Mouse (Mus musculus) forebrain, embryonic 14.5 days (tissue): ENCODE measurements around the gene Borcs5. TPM values are rescaled to one million over a fixed set of nuclear protein-coding genes. Genes with fewer than 3 reads are reported as not detected.

Experiments used
- ATAC-seq: fragments of 200-750 bp; cut with Nextera tagmentation; 2 replicates; pipeline ENCODE4 v1.8.0; 2017; ENCODE audit warnings: mild to moderate bottlenecking, moderate library complexity
- DNase-seq: peaks from one replicate; pipeline ENCODE4 v3.0.0-alpha.2; 2015; ENCODE audit warnings: low spot score
- H3K27ac ChIP-seq: fragments of 300-500 bp; sonication (generic); 2 replicates; pipeline ENCODE4 v1.5.1; 2014; ENCODE audit warnings: low read depth, mild to moderate bottlenecking, control low read depth, low read length, moderate library complexity
- H3K27me3 ChIP-seq: fragments of 300-500 bp; sonication (generic); replicated peaks from 2 replicates; pipeline ENCODE4 v1.6.1; 2014; ENCODE audit warnings: low read length, control low read depth, mixed read lengths; ENCODE audit not compliant: control insufficient read depth, insufficient read depth
- H3K36me3 ChIP-seq: fragments of 300-500 bp; sonication (generic); 2 replicates; pipeline ENCODE4 v1.6.1; 2014; ENCODE audit warnings: low read length, control low read depth; ENCODE audit not compliant: control insufficient read depth, insufficient read depth
- H3K4me1 ChIP-seq: fragments of 300-500 bp; sonication (generic); 2 replicates; pipeline ENCODE4 v1.6.1; 2014; ENCODE audit warnings: antibody characterized with exemption, low read length, control low read depth; ENCODE audit not compliant: control insufficient read depth, insufficient read depth
- H3K4me2 ChIP-seq: fragments of 300-500 bp; sonication (generic); 2 replicates; pipeline ENCODE4 v1.6.1; 2014; ENCODE audit warnings: mild to moderate bottlenecking, control low read depth, low read length
- H3K4me3 ChIP-seq: fragments of 300-500 bp; sonication (generic); 2 replicates; pipeline ENCODE4 v1.5.1; 2014; ENCODE audit warnings: low read depth, low read length, control low read depth
- H3K9ac ChIP-seq: fragments of 300-500 bp; sonication (generic); 2 replicates; pipeline ENCODE4 v1.6.1; 2014; ENCODE audit warnings: mild to moderate bottlenecking, low read length, control low read depth, moderate library complexity
- H3K9me3 ChIP-seq: fragments of 300-500 bp; sonication (generic); replicated peaks from 2 replicates; pipeline ENCODE4 v1.6.1; 2016; ENCODE audit warnings: low read length, control low read depth, mixed read lengths; ENCODE audit not compliant: control insufficient read depth
- WGBS: fragments of 180-500 bp; shearing (Covaris S2); extraction: QIAGEN DNeasy Blood & Tissue Kit; methylation state at CpG from one replicate; pipeline ENCODE4 v1.1.7; 2014; 5-methylcytosine and 5-hydroxymethylcytosine counted together
- polyA plus RNA-seq: library from polyadenylated mRNA; unstranded; fragments of >200 nt; fragmentation: Nextera tagmentation; extraction: Ambion mirVana; gene quantifications from 2 replicates; pipeline ENCODE4 v1.2.1, GENCODE M21; 2014

Borcs5 gene
- polyA plus RNA-seq, 1 experiment from 2014 or later, result 45.8 TPM

DNA sequence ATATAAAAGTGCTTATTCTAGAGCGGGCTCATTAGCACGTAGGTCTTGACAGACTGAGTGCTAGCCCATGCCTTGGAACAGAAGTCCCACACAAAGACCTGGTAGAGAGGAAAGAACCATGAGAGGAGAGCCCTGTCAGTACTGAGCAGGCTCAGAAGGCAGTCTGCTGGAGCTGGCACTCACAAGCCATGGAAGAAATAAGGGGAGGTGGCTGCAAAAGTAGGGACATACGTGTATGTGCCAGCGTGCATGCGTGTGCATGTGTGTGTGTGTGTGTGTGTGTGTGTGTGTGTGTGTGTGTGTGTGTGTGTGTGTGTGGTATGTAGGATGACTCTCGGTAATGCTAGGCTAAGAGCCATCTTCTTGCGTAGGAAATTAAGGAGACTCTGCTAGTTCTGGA lies 84.0 kb downstream of the Borcs5 start:
- ATAC-seq (no peak), DNase-seq (no peak)
- no peaks in the 10 kb centered on the region for H3K4me1 ChIP-seq
- no peaks in the 10 kb centered on the region for H3K9me3 ChIP-seq
- peaks cover 28% of the 10 kb centered on the region for H3K36me3 ChIP-seq
- 93% methylated on average over 7 of the region's 7 CpGs for WGBS
- no peak overlapping the region for H3K9ac ChIP-seq
- H3K4me2 ChIP-seq, result no peak overlapping the region
- H3K4me3 ChIP-seq, result no peak overlapping the region
- no peak overlapping the region for H3K27ac ChIP-seq
- H3K27me3 ChIP-seq, result no peaks in the 10 kb centered on the region

DNA sequence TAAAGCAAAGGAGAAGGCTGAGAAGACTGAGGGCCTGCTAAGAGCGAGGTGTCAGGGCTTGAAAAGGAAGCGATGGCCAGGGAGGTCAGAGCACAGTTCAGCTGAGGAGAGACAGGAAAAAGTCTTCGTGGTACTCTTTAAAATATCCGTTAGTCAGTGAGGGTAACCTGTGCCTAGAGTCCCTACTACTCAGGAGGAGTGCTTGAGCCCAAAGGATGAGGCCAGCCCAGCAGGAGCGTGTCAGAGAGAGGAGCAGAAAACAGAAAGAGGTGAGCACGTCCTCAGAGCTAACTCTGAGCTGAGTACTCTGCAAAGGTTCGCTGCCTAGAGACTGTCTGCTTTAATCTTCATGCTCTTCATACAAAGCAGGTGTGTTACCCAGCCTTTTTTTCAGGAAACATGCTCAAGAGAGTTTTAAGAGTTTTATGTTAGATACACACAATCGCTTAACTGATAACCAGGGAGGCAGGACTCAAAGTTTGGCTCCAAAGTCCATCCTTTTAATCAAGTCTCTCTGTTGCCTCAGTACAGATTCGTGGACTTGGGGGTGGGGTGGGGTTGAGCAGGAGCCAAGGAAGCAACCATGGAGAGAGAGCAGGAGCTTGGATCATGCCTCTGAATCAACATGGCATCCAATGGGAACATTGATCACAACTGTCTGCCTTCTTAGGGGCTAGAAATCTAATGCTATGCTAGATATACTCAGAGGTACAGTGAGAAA lies 84.7 kb downstream of the Borcs5 start:
- no peak for ATAC-seq
- Histone ChIP-seq H3K36me3 (peaks cover 24% of the 10 kb centered on the region), H3K27ac (no peak overlapping the region), H3K4me3 (no peak overlapping the region), H3K4me2 (no peak overlapping the region), H3K4me1 (no peaks in the 10 kb centered on the region), H3K9me3 (no peaks in the 10 kb centered on the region), H3K9ac (no peak overlapping the region), H3K27me3 (no peaks in the 10 kb centered on the region)
- DNase-seq, result no peak
- WGBS, result 85% methylated on average over 9 of the region's 9 CpGs

DNA sequence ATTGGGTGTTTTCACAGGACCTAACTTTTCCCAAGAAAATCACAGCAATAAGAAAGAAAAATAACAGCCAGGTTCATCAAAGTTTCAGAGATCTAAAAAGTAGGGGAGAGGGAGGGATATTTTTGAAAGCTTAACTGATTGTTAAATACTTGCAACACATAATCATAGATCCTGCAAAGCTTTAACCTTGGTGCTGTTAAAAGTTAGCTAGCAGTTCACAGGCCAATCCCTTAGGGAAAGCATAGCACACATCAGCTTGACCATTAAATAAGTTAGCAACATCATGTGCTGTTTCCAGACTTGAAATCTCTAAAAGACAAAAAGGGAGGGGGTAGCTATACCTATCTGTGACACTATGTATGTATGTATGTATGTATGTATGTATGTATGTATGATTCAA lies 86.1 kb downstream of the Borcs5 start:
- Histone ChIP-seq H3K36me3 (peaks cover 14% of the 10 kb centered on the region), H3K9me3 (no peaks in the 10 kb centered on the region), H3K4me3 (no peak overlapping the region), H3K4me1 (no peaks in the 10 kb centered on the region), H3K9ac (no peak overlapping the region), H3K27ac (no peak overlapping the region), H3K4me2 (no peak overlapping the region), H3K27me3 (no peaks in the 10 kb centered on the region)
- DNase-seq (no peak), ATAC-seq (no peak)

DNA sequence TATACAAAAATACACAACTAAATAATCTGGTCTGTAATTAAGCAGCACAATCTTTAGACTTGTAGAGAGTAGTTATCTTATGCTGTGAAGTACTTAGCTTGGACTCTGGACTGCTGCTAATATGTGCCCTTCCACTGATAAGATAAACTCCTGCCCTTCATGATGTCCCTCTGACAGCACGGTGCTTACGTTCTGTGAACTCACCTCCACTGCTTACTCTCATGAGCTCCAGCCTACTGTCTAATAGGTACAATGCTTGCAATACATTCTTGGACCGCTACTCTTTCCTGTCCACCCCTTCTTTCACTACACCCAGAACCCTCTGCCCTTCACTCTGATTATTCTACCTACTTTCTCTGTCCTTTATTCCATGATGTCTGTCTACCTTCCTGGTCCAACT lies 91.7 kb downstream of the Borcs5 start:
- no peaks in the 10 kb centered on the region for H3K9me3 ChIP-seq
- no peak overlapping the region for H3K9ac ChIP-seq
- no peak overlapping the region for H3K4me2 ChIP-seq
- no peaks in the 10 kb centered on the region for H3K4me1 ChIP-seq
- H3K4me3 ChIP-seq, result no peak overlapping the region
- H3K36me3 ChIP-seq, result no peaks in the 10 kb centered on the region
- WGBS, result 92% methylated on average over 3 of the region's 3 CpGs
- DNase-seq, result no peak
- no peak for ATAC-seq
- H3K27ac ChIP-seq, result no peak overlapping the region
- H3K27me3 ChIP-seq, result no peaks in the 10 kb centered on the region

DNA sequence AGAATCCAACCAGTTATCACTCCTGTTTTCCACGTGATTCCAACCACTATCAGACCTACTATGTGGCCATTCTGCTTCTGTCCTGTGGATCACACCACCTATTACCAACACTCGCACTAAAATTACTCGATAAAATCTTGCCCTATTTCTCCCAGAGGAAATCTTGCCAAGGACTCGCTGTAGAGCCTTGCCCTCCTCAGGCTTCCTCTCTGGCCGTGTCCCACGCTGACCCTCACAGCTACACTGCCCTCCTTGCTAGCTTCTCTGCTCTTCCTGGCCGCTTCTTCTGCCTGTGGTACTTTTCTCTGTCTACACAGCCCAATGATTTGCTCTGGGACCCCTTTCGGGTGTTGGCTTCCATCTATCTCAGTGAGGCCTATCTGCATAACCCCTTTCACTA lies 93.5 kb downstream of the Borcs5 start:
- Histone ChIP-seq H3K27me3 (no peaks in the 10 kb centered on the region), H3K4me3 (no peak overlapping the region), H3K9ac (no peak overlapping the region), H3K9me3 (no peaks in the 10 kb centered on the region; the same call in 1 of the 2 replicates), H3K36me3 (no peaks in the 10 kb centered on the region), H3K4me2 (no peak overlapping the region), H3K4me1 (no peaks in the 10 kb centered on the region), H3K27ac (no peak overlapping the region)
- WGBS, result 96% methylated on average over 8 of the region's 8 CpGs
- ATAC-seq (no peak), DNase-seq (no peak)

DNA sequence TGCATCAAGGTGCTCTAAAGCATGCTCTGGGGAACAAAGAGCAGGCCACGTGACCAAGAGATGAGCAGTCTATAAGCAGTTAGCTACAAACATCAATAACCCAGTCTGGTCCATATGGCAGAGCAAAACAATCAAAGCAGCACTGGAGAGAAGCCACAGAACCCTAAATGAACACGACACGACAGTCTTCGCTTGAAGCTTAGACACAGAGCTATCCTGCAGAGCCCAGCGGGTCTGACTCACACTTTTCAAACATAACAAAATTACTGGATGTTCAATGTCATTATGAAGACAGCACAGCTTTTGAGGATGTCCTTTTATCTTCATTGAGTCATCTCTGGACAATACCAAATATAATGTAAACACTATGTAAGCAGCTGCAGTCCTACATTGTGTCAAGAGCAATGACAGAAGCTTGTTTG lies 94.5 kb downstream of the Borcs5 start:
- H3K27ac ChIP-seq, result no peak overlapping the region
- H3K4me1 ChIP-seq, result no peaks in the 10 kb centered on the region
- H3K9me3 ChIP-seq, result no peaks in the 10 kb centered on the region; the same call in 1 of the 2 replicates
- ATAC-seq (peak; percentile 46), DNase-seq (peak; percentile 34)
- no peak overlapping the region for H3K4me3 ChIP-seq
- no peak overlapping the region for H3K4me2 ChIP-seq
- H3K9ac ChIP-seq, result no peak overlapping the region
- 73% methylated on average over 5 of the region's 5 CpGs for WGBS
- peaks cover 5% of the 10 kb centered on the region for H3K36me3 ChIP-seq
- no peaks in the 10 kb centered on the region for H3K27me3 ChIP-seq

DNA sequence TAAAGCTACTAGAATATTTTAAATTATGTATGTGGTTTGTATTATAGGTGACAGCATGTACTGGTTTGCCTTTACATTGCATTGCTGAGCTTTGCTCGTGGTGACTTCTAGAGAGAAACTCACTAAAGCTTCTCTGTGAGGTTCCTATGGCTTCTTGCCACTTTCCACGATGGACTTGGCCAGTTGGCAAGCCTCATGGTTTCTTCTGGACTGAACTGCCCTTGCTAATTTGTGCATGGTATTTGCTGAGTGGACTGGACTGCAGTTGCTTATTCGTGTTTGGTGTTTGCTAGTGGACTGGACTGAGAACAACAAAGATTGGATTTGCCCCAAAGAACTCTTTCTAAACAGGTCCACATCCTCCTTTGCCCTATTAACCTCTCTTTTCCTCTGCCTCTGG lies 97.5 kb downstream of the Borcs5 start:
- H3K4me3 ChIP-seq, result no peak overlapping the region
- H3K36me3 ChIP-seq, result peaks cover 9% of the 10 kb centered on the region
- no peaks in the 10 kb centered on the region for H3K4me1 ChIP-seq
- H3K27ac ChIP-seq, result no peak overlapping the region
- no peak overlapping the region for H3K4me2 ChIP-seq
- no peaks in the 10 kb centered on the region for H3K27me3 ChIP-seq
- WGBS, result 88% methylated on average over 3 of the region's 3 CpGs
- ATAC-seq (no peak), DNase-seq (no peak)
- no peaks in the 10 kb centered on the region; the same call in 1 of the 2 replicates for H3K9me3 ChIP-seq
- H3K9ac ChIP-seq, result no peak overlapping the region

DNA sequence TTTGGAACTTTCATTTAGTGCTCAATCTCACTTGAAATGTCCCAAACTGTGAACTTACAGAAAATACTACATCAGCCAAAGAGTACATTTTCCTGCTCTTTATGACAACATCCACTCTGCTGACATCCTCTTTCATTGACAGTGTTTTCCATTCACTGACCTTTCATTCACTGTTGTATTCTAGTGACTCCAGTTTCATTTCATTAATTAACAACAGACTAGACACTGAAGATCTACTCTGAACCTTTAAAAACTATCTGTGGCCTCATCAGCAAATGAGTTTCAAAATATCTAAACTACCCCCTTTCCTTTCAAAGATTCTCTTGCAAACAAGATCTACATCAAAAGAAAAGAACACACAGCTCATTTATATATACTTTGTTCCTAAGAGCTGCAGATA lies 104.3 kb downstream of the Borcs5 start:
- DNase-seq (no peak), ATAC-seq (no peak)
- Histone ChIP-seq H3K9me3 (no peaks in the 10 kb centered on the region), H3K4me1 (no peaks in the 10 kb centered on the region), H3K27me3 (no peaks in the 10 kb centered on the region), H3K27ac (no peak overlapping the region), H3K9ac (no peak overlapping the region), H3K4me3 (no peak overlapping the region), H3K4me2 (no peak overlapping the region), H3K36me3 (peaks cover 7% of the 10 kb centered on the region)

DNA sequence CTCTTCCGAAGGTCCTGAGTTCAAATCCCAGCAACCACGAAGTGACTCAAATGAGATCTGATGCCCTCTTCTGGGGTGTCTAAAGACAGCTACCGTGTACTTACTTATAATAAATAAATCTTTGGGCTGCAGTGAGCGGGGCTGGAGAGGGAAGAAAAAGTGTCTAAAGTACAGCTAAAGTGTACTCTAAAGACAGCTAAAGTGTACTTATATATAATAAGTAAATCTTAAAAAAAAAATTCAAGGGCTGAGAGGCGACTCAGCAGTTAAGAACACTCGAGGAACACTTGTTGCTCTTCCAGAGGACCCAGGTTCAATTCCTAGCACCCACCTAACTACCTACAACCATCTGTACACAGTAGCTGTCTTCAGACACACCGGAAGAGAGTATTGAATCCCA lies 106.6 kb downstream of the Borcs5 start:
- H3K4me3 ChIP-seq, result no peak overlapping the region
- H3K4me1 ChIP-seq, result no peaks in the 10 kb centered on the region
- H3K4me2 ChIP-seq, result no peak overlapping the region
- H3K27me3 ChIP-seq, result no peaks in the 10 kb centered on the region
- DNase-seq (no peak), ATAC-seq (no peak)
- H3K36me3 ChIP-seq, result no peaks in the 10 kb centered on the region
- H3K27ac ChIP-seq, result no peak overlapping the region
- WGBS, result 93% methylated on average over 7 of the region's 7 CpGs
- H3K9me3 ChIP-seq, result no peaks in the 10 kb centered on the region
- no peak overlapping the region for H3K9ac ChIP-seq
